Mouse (Mus musculus): ENCODE data around the gene Krt75.
A peak's percentile ranks its signal among the peaks of the same experiment; 100 is the strongest.
"Not testable (repeated sequence)": the region's sequence is repeated elsewhere in the genome, so short reads cannot be mapped to it uniquely, and the experiment has no call there.

Gene Krt75

DNA sequence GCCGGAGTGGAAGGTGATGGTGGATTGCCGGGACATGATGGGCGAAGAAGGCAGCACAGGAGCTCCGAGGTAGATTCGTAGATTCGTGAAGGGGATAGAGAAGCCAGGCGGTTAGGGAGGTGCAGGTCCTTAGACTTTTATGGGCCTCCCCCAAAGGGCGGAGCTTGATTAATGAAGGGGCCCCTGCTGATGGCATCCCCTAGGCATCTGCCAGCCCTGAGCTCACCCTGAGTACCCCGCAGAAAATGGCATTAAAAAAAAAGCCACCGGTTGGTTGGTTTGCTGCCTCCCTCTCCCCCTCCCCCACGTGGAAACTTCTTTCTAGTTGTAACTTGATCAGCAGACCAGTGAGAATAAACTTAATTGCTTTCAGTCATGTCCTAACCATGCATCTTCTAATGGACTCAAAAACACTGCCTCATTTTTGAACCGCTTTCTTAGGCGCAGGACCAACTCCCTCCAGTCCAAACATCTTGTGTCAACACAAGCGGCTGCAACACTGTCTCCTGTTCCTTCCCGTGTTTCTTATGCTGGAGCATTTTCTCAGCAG lies at the start of gene Krt75:
TSS of gene Krt75 (minus strand) at position 109 of the 550 bp plus-strand sequence.
- DNase-seq (ENCODE audit: low read depth) = no peak

DNA sequence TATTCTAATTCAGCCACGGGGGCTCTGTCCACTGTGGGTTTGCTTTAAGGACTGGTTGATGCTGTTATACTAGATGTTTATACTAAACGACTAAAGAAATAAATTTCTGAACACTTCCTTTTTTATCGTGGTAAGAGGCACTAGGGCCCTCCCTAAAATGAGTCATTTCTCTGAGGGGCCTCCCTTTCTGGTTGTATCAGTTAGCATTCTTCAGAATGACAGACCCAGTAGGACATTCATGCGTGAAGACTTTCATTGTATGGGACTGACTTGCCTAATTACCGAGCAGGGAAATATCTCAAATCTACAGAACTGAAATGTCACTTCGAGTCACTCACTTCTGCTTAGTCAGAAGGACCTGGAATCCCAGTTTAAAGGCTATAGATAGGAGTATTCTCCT lies 25.4 kb upstream of the Krt75 start:
- no peak for DNase-seq (ENCODE audit: low read depth)

DNA sequence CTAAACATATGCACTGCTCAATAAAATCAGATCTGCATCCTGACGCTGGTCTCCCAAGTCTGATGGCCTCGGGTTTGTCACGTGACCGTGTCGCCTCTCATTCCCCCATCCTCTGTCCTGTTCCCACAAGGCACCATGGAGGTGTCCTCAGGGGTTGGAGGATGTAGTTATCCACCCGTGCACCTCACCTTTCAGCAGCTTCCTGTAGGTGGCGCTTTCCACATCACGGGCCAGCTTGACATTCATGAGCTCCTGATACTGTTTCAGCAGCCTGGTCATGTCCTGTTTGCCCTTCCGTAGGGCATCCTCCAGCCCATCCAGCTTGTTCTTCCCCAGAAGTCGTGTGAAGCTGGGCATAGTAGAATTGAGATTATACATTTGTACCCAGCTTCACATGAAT lies 14.5 kb upstream of the Krt75 start:
- DNase-seq (ENCODE audit: low read depth) = no peak

DNA sequence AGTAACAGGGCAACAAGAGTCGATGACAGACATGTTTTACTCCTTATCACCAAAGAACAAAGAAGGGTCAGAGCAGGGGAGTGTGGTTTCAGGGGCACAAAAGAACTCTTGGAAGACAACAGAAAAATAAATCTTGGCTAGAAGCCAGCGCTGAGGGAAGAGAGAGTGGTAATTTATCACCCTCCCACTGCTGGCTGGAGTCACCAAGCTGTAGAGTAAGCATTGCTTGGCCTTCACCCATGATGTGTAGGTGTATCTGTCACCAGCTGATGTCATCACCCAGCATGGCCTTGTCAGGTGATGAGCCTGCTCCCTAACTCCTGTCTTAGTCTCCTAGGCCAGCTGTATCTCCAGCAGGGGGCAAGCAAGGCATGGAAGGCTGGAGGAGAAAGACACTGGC lies 10.8 kb upstream of the Krt75 start:
- DNase-seq (ENCODE audit: low read depth) = no peak

DNA sequence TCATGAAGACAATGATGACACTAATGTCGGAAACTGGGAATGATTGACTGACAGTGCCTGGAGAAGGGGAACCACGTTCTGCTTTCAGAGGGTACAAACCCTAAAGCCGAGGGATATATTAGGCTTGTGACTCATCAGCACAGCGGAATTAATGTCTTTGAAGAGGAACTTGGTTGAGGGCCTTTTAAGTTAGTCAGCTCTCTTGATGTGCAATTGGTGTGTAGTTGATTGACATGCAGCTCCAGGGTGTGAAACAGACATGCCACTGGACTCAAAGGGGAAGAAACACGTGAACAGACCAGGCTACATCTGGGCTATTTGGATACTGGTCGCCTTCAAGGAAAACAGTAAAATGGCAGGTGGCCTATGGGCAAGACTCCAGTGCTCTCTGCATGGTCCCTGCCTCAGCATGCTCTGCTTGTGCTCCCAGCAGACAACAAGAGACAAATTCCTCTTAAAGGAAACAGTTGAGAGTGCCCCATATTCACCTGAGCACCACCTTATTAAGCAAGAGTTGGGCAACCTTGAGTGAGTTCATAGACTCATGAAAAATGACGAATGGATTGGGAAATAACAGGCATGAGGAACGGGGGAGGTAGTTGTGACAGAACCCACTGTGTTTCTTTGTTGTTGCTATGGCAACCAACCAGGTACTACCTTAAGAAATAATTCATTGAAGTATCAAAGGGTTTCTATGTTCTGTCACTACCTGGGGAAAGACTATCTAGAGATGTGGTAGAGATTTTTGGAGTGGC lies 9.7 kb upstream of the Krt75 start:
- no peak for DNase-seq (ENCODE audit: low read depth)

DNA sequence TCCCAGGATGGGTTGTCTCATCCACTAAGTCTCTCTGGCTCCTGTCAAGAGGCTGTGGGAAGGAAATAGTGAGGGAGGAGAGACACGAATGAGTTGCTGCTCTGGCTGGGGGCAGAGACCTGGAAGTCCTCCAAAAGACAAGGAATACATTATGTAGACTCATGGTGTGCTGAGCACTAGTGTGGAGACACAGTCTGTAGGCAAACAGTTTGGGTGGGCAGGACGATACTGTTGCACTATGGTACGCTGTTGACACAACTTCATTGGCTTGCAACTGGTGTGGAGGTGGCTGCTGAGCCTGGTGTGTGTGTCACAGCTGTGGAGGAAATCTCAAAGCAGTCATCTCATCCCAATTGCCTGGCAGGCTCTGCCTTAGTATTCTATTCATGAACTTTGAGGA lies 8.0 kb upstream of the Krt75 start:
- no peak for DNase-seq (ENCODE audit: low read depth)

DNA sequence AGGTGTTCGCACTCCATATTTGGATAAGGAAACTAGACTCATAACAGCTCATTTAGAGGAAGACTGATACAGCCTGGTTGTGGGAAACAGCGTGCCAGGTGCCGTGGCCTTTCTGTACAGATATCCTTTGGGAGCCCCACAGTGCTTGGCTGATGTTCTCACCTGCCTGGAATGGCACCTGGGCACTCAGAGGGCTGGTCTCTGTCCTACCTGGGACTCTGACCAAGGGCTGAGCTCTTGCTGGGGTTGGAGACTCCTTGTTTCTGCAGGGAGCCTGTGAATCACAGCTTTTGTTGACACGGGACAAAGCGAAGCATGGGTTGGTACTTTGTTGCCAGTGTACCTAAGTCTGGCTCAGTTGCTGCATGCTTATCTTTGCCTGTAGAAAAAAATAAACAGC lies 1.8 kb upstream of the Krt75 start:
- no peak for DNase-seq (ENCODE audit: low read depth)

DNA sequence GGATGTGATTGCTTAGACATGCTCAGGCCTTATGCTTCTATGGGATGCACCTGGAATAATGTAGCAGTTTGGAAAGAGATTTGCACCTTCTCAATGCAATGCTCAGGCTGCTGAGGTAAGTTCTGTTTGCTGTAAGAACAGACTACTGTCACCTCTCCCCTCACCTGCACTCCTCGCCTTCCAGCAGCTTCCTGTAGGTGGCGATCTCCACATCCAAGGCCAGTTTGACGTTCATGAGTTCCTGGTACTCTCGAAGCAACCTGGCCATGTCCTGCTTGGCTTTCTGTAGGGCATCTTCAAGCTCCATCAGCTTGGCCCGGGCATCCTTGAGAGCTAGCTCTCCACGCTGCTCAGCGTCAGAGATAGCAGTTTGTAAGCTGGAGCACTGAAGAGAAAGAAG lies 5.9 kb downstream of the Krt75 start:
- DNase-seq (ENCODE audit: low read depth) = no peak

DNA sequence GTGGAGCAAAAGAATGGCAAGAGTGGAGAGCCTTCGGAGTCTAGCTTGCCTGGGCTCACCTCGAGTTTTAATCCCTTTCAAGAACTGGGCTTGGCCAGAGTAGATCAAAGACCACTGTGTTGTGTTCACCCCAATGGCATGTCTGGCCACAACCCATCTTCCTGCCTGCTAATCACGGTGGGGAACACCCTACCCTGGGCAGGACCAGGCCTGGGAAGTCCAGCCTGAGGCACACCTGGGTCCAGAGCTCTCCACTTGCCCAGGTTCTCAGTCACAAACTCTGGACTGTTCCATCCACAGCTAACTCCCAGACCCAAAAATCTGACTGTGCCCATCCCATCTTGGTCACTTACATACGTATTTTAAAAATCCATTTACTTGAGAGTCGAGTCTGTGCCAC lies 10.9 kb downstream of the Krt75 start, which contains the start of gene Krt90:
TSS of gene Krt90 (minus strand) at position 101 of the 400 bp plus-strand sequence.
- no peak for DNase-seq (ENCODE audit: low read depth)

DNA sequence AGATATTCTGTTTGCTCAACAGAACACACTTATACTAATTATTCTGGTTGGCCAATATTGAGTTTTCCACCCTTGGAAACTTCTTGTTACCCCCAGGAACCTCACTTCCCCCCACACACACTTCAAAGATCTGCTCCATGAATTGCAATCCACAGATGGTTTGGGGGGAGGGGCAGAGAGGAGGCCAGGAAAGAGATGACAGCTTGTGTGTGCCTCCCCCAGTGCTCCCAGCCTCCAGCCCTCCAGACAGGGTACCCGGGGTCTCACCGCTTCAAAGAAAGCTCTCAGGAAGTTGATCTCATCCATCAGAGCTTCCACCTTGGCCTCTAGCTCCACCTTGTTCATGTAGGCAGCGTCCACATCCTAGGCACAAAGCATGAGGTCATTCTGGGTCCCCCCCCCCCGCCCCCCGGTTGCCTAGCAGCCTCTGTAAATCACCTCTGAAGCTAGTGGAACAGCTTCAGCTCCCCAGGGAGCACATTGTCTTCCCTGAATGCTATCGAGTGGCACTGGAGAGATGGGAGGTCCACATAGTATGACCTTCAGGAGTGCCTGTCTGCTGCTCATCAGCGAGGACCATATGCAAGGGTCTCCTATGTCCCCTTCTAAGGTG lies 15.6 kb downstream of the Krt75 start:
- DNase-seq (ENCODE audit: low read depth) = no peak

DNA sequence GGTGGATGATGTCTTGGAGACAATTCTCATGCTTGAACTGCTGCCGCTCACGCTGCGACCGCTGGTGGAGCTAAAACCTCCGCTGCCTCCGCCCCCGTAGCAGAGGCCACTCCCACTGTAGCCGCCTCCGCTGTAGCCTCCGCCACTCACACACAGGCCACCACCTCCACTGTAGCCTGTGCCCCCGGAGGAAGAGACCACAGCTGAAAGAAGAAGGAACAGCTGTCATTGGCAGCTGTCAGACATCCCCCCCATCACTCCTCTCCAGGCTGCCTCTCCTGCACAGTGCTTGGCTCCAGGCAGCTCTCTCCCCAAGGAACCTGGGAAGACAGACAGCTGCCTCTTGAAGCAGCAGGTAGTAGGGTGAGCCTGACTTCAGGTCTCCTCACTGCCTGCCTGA lies 20.5 kb downstream of the Krt75 start:
- no peak for DNase-seq (ENCODE audit: low read depth)

DNA sequence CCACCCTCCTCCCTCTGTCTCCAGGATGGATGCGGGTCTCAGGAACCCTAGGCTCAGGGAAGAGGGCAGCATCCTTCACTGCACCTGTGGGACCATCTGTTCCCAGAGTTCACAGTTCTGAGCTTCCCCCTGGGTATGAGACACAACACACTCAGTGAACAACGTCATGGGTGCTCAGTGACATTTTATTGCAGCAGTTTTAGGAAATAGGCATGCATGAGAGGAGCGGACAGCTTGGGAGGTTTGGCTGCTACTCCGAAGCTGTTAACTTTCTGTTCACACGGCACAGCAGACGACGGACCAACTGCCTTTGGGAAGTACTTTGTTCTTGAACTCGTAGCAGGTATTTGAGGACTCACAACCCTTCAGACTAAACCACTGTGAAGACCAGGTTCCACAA lies 21.5 kb downstream of the Krt75 start:
- DNase-seq (ENCODE audit: low read depth) = no peak

DNA sequence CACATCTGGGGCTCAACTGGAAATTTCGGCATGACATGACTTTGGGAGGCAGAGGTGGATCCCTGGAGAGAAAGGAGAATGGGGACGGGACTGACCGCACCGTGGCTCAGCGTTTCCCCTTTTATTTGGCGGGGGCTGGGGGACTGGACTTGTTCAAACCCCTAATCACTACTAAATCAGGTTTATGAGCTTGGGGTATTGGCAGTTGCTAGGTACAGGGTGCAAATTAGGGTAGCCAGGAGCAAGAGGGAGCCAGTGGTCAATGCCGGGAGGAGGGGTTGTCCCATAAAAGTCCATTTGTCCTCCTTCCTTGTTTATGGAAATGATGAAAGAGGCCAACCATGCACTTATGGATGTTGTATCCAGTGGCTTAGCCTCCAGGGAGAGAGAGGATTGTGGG lies 23.1 kb downstream of the Krt75 start, which contains the start of gene Krt82:
TSS of gene Krt82 (minus strand) at position 101 of the 400 bp plus-strand sequence.
- DNase-seq (ENCODE audit: low read depth) = no peak

DNA sequence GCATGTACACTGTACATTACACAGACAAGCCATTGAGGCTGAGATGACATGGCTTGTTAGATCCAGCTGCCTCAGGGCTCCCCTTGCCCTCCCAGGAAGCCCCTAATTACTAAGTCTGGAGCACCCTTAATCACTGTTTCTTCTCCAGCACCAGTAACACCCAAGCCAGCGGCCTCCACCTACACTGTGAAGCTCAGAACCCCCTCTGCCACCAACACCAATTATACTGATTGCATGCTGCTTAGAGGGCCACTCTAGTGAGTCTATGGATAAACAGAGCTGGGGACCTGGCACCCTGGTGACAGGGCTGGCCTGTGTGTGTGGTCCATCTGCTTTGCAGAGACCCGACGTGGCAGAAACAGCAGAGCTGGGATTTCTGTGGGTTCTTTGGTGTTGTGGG lies 29.2 kb downstream of the Krt75 start:
- DNase-seq (ENCODE audit: low read depth) = no peak

DNA sequence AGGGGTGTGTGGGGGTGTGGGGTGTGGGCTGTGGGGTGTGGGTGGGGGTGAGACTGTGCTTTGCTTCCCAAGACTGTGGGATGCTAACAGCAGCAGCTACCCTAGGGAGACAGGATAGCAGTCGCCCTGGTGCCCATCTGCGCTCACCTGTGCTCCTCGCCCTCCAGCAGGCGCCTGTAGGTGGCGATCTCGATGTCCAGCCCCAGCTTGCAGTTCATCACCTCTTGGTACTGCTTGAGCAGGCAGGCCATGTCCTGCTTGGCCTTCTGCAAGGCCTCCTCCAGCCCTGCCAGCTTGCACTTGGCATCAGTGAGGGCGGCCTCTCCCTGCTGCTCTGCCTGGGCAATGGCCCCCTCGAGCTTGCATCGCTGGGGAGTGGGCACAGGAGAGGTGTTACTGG lies 31.2 kb downstream of the Krt75 start:
- no peak for DNase-seq (ENCODE audit: low read depth)

DNA sequence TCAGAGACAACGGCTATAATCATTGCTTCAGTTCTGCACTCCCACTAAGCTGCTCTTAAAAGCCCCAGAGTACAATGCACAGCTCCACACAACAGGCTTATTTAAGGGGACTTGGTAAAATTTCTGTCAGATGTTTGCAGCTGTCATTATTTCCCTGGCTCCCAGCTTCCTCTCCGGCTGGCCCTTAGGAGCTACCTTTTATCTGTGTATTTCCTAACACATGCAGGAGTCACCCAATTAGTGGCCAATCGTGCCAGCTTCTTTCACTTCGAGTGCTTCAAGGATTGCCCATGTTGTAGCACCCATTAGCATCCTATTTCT lies 35.2 kb downstream of the Krt75 start:
- DNase-seq (ENCODE audit: low read depth) = no peak

DNA sequence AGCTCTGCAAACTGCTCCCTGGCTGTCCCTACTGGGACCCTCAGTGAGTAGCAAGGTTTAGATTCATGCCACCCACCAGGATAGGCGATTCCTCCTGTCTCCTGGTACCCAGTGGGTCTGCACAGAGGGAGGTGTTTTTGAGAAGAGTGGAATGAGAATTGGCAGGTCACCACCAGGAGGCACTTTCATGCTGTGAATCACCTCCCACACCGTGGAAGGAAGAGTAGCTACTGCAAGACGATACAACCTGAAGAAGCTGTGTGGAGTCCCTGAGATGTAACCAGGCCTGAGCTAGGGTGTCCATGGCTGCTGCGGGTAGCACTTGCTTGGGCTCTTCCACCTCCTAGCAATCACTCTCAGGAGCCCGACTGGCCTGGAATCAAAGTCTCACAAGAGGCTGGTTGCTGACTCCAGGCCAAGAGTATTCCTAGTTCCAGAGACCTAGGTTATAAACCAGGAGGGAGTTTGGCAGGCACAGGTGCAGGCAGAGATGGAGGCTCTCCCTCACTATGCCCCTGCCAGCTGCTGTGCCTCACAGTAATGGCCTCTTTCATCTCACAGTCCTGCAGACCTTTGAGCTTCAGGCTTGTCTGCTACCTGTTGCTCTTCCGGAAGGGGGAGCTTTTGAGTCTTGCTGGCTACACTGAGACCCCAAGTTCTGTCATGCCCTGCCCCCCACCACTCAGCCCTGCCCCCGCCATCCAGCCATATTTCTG lies 35.7 kb downstream of the Krt75 start:
- no peak for DNase-seq (ENCODE audit: low read depth)

DNA sequence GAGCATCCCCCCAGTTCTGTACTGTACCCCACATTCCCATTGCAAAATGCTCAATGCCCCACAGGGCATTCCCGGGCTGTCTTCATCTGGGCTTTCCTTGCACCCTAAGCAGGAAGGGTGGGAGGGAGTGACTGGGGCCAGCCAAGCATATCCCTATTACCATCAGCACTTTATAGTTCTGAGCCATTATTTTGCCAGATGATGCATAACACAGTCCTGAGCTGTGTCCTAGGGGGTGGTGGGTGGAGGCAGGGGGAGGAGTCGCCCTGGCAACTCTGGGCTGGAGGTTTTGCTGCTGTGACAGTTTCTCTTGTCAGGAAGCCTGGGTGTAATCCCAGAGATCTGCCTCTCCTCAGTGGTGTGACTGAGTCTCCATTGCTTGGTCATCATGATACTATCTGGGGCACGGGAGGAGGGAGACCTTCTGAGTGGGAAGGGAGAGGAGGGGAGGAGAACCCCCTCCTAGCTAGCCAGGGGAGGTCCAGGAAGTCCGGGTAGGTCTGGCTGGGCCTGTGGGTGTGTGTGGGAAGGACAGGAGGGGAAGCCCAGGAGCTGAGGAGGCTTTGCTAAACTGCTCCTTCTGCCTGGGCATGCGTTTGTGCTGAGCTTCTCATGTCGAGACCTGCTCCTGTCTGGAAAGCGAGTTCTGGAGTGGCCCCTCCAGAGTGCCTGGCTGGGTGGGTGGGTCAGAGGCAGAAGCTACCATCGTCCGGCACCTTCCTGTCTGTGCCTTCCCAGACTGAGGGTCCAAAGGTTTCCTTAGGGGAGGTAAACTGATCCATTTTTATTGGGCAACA lies 37.5 kb downstream of the Krt75 start:
- no peak for DNase-seq (ENCODE audit: low read depth)

DNA sequence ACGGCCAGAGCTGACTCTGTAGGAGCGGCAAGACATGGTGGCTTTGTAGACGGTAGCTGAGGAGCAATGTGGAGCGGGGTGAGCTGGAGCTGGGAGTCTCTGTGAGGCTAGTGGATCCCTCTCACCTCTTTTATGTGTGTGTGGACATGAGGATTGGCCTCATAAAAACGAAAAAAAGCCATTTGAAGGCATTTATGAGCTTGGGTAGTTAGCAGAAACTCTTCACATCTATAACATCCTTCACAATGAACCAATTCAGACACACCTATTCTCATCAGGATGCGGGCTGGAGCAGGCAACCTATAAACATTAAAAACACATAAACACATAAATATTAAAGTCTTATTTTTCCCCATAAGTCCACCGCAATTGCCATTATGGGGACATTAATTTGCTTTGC lies 41.0 kb downstream of the Krt75 start, which contains the start of gene Krt84:
TSS of gene Krt84 (minus strand) at position 101 of the 400 bp plus-strand sequence.
- no peak for DNase-seq (ENCODE audit: low read depth)

DNA sequence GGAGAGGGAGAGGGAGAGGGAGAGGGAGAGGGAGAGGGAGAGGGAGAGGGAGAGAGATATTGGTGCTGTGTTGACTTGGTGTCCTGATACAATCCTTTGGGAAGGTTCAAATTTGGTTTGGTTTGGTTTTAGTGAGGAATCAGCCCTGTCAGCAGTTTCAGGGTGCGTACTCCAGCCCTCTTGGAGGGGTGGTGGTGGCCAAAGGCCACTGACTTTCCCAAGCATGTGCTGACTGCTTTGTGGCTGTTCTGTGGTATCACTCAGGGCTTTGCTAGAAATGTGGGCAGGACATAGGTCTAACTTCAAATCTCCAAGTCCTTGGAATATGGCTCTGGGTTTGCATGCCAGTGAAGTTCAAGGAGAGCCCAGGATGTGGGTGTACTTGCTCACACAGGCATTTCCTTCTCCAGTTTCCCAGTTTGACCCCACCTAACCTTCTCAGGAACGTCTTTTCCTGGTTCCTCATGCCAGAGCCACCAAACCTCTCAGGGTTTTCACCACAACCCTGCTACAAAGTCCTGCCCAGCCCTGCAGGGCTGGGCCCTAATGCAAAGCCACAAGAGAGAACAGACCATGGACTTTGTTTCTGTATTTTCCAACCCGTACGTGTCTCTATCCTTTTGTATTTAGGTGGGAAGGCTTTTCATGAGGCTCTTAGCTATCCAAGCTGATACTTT lies 51.0 kb downstream of the Krt75 start:
- no peak for DNase-seq (ENCODE audit: low read depth)

DNA sequence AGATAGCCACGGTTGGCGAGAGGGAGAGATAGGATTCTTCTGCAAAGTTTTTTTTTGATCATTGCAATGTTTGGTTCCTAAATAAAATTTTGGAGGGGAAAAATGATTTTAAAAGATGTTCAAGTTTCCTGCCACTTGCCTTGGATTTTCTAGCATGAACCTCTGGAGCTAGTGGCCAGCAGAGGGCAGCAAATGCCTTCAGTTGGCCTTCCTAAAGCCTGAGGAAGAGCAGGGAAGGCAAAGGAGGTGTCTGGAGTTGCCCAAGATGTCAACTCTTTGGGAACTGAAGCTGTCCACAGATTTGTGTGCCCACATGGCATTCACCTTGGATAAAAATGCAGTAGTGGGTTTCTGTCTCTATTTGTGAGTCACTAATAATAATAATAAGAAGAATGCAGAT lies 53.9 kb downstream of the Krt75 start:
- peak; percentile 34 for DNase-seq (ENCODE audit: low read depth)

DNA sequence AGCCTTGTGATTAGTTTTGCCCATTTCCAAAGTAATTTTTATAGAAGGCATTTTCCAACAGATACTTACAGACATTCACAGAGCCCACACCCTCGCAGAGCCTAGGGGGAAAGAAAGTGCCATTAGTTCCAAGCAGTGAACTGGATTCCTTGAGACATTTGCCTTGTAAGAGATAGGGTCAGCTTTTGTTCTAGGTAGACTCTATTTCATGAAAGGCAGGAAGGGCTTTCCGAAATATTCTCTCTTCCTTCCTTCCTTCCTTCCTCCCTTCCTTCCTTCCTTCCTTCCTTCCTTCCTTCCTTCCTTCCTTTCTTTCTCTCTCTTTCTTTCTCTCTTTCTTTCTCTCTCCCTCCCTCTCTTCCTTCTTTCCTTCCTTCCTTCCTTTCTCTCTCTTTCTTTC lies 56.5 kb downstream of the Krt75 start, which contains the start of gene Gm49425:
TSS of gene Gm49425 (minus strand) at position 101 of the 400 bp plus-strand sequence.
- not testable (repeated sequence) for DNase-seq (ENCODE audit: low read depth)

All from naive thymus-derived CD4-positive, alpha-beta T cell, adult 2 months (primary cell).